In the genomic region with DNA sequence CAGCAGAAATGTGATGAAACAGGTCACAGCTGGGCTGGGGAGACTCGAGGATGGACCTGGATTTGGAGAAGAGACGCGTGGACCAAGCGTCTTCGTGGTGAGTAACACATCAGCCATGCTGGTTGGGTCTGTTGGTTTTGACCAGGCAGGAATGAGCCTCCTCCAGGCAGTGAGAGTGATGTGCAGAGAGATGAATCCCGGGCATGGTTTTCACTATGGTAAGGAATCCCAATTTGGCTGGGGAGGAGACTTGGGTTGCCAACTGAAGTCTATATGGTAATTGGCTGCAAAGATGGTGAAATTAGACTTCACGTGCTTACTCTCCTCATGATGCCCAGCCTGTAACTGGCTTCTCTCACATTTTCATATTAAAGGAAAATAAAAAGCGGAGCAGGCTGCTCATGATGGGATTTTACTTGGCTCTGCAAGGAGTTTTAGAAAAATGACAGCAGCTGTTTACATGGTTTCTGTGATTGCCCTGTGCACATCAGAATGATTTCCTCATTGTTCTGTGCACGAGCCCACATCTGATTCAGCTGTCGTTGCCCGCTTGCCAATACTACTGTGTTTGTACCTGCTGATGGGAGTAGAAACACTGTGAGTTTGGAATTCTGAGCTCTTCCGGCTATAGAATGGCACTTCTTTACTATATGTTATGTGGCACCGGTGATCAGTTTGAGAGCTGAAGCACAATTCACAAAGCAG, we compare ENCODE assay signal across 15 mouse cellular contexts.
DNase-seq lines count a peak whose midpoint lies in the region; ATAC-seq and TF ChIP-seq lines count a peak whose summit lies in the region.
"Had no signal": no experiment of that assay in that cellular context is flagged by ENCODE, and none has a peak within 500 bp of the region (broad histone marks: within the 10 kb centered on the region; RNA-seq: fewer than 3 reads in every experiment).

No protein-coding gene starts in this region.

- TF ChIP-seq CTCF in cerebellum, adult 2 months (IDR thresholded peaks at IDR 0.05; ENCODE audit: borderline replicate concordance, insufficient read depth, low read depth, low read length), result no peak; the same call in 1 of the 2 replicates

- peaks cover 16% of the 10 kb centered on the region for H3K4me1 ChIP-seq in cerebellum, adult 2 months (ENCODE audit: control insufficient read depth, insufficient read depth, low read length)
- peaks cover 24% of the 10 kb centered on the region for H3K4me1 ChIP-seq in hindbrain, embryonic 14.5 days (replicated peaks; ENCODE audit: control insufficient read depth, insufficient read depth, low read length)
- H3K4me1 ChIP-seq in hindbrain, embryonic 11.5 days (replicated peaks; ENCODE audit: control insufficient read depth, insufficient read depth, low read length), result no peaks in the 10 kb centered on the region
- H3K4me1 ChIP-seq: intestine, embryonic 15.5 days had no signal

- no peaks in the 10 kb centered on the region for H3K27me3 ChIP-seq in cerebellum, adult 2 months (ENCODE audit: control insufficient read depth, insufficient read depth, low read length)
- no peaks in the 10 kb centered on the region for H3K27me3 ChIP-seq in hindbrain, embryonic 14.5 days (ENCODE audit: control insufficient read depth, insufficient read depth, low read length)
- no peaks in the 10 kb centered on the region for H3K27me3 ChIP-seq in hindbrain, embryonic 11.5 days (ENCODE audit: control insufficient read depth, insufficient read depth, low read length)
- H3K27me3 ChIP-seq: heart, embryonic 15.5 days; intestine, embryonic 15.5 days had no signal

- H3K9ac ChIP-seq in hindbrain, embryonic 14.5 days, result no peak overlapping the region
- no peak overlapping the region for H3K9ac ChIP-seq in hindbrain, embryonic 11.5 days (ENCODE audit: low read depth, low read length)
- H3K9ac ChIP-seq: heart, embryonic 15.5 days; intestine, embryonic 15.5 days had no signal

- H3K9me3 ChIP-seq in hindbrain, embryonic 14.5 days (ENCODE audit: control insufficient read depth, low read length), result no peaks in the 10 kb centered on the region
- H3K9me3 ChIP-seq in hindbrain, embryonic 11.5 days (ENCODE audit: control insufficient read depth, low read length), result no peaks in the 10 kb centered on the region
- H3K9me3 ChIP-seq: heart, embryonic 15.5 days; intestine, embryonic 15.5 days; limb, embryonic 10.5 days had no signal

- H3K36me3 ChIP-seq in hindbrain, embryonic 14.5 days (replicated peaks; ENCODE audit: control insufficient read depth, insufficient read depth), result no peaks in the 10 kb centered on the region
- no peaks in the 10 kb centered on the region for H3K36me3 ChIP-seq in hindbrain, embryonic 11.5 days (ENCODE audit: control insufficient read depth, insufficient read depth, low read length)
- H3K36me3 ChIP-seq: heart, embryonic 15.5 days; intestine, embryonic 15.5 days; limb, embryonic 10.5 days had no signal

- H3K4me2 ChIP-seq in hindbrain, embryonic 14.5 days (replicated peaks), result peak overlapping the region; percentile 6; the same call in 1 of the 2 replicates
- no peak overlapping the region for H3K4me2 ChIP-seq in hindbrain, embryonic 11.5 days (replicated peaks; ENCODE audit: low read depth, low read length)
- H3K4me2 ChIP-seq: heart, embryonic 15.5 days; intestine, embryonic 15.5 days had no signal

- DNase-seq in cerebellum, adult 2 months, result peak; percentile 29 to 38
- no peak for DNase-seq in hindbrain, embryonic 14.5 days (ENCODE audit: low spot score)
- no peak for DNase-seq in hindbrain, embryonic 11.5 days (ENCODE audit: low spot score)
- peak; percentile 37 to 59 for DNase-seq in right cerebral cortex, postnatal 10 days (ENCODE audit: low spot score in 2 of 2)
- DNase-seq in right cerebral cortex, adult 18-20 months, result no peak
- no peak for DNase-seq in natural killer cell, adult 2 months (ENCODE audit: low spot score in 2 of 2)
- DNase-seq in thymus, postnatal 36 days, result no peak
- DNase-seq: adrenal gland, postnatal 25 days; gastrocnemius, postnatal 36 days; kidney, postnatal 25 days; spleen, adult 18-20 months had no signal

- TF ChIP-seq POLR2A in cerebellum, adult 2 months (IDR thresholded peaks at IDR 0.05; ENCODE audit: borderline replicate concordance, insufficient read depth, low read length), result no peak

- peak overlapping the region; percentile 22 for H3K4me3 ChIP-seq in cerebellum, adult 2 months (replicated peaks; ENCODE audit: insufficient read depth, low read depth, low read length)
- no peak overlapping the region for H3K4me3 ChIP-seq in hindbrain, embryonic 14.5 days (replicated peaks; ENCODE audit: low read length)
- no peak overlapping the region for H3K4me3 ChIP-seq in hindbrain, embryonic 11.5 days (ENCODE audit: low read depth, low read length)
- H3K4me3 ChIP-seq: heart, embryonic 15.5 days; intestine, embryonic 15.5 days; limb, embryonic 10.5 days had no signal

- H3K27ac ChIP-seq in cerebellum, adult 2 months (ENCODE audit: insufficient read depth, low read length), result peak overlapping the region; percentile 60; the same call in 1 of the 2 replicates
- peak overlapping the region; percentile 70 for H3K27ac ChIP-seq in hindbrain, embryonic 14.5 days
- no peak overlapping the region for H3K27ac ChIP-seq in hindbrain, embryonic 11.5 days (ENCODE audit: low read depth, low read length)
- H3K27ac ChIP-seq: heart, embryonic 15.5 days; intestine, embryonic 15.5 days; limb, embryonic 10.5 days had no signal

- WGBS in cerebellum, adult 2 months, result 48% methylated on average over 13 of the region's 13 CpGs
- WGBS in hindbrain, embryonic 14.5 days, result 64% methylated on average over 13 of the region's 13 CpGs
- WGBS in hindbrain, embryonic 11.5 days, result 92% methylated on average over 13 of the region's 13 CpGs

- ATAC-seq in cerebellum, adult (ENCODE audit: insufficient number of reproducible peaks, low FRiP score, low TSS enrichment), result no peak; the same call in 1 of the 2 replicates
- no peak for ATAC-seq in hindbrain, embryonic 14.5 days (ENCODE audit: low FRiP score)
- no peak for ATAC-seq in hindbrain, embryonic 11.5 days (ENCODE audit: low FRiP score)
- ATAC-seq: intestine, embryonic 15.5 days had no signal

Comparison
In these comparisons a context has a peak if more than half of its experiments do, and no peak if none do; other contexts are left out.
1. DNase-seq: peak in cerebellum, adult 2 months (2 of 2) and right cerebral cortex, postnatal 10 days (2 of 2); none in hindbrain, embryonic 14.5 days (single experiment), hindbrain, embryonic 11.5 days (single experiment), right cerebral cortex, adult 18-20 months (single experiment), natural killer cell, adult 2 months (0 of 2) and thymus, postnatal 36 days (0 of 2).